Mouse (Mus musculus): ENCODE data around the gene Apol7e.

DNA sequence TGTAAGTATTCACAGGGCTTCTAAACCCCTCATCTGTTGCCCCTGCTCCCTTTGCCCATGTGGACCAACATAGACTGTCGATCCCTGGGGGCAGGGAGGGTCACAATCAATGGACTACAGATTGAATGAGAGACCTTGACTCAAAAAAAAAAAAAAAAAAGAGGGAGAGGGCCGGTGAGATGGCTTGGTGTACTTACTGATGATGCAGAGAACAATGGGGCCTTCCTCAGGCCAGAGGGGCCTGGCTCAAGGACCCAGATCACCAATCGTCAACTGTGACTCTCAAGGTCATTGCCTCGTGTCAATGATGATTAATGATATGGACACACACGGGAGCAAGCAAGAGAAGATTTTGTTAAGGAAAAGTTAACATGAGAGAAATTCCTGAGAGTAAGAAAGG is 46.0 kb downstream of the Apol7e start:
- TF ChIP-seq GATA1 (IDR thresholded peaks at IDR 0.05; ENCODE audit: borderline replicate concordance, low read length) (no peak), FLI1 (IDR thresholded peaks at IDR 0.05; ENCODE audit: low read length) (no peak)
